Mouse (Mus musculus) G1E (cell line): Measurements from ENCODE around the gene Ccdc7a.

Experiments
- CTCF ChIP-seq: IDR thresholded peaks from 2 replicates; pipeline ENCODE4 v1.5.1; 2012; ENCODE audit warnings: low read depth, low read length, inconsistent platforms, mixed read lengths
- GATA1 ChIP-seq: IDR thresholded peaks from 2 replicates; pipeline ENCODE4 v1.6.1; 2012; ENCODE audit warnings: borderline replicate concordance, low read length, inconsistent platforms, mixed read lengths
- GATA2 ChIP-seq: IDR thresholded peaks from 2 replicates; pipeline ENCODE4 v1.6.1; 2012; ENCODE audit warnings: low read depth, low read length, inconsistent platforms, borderline replicate concordance
- POLR2AphosphoS5 ChIP-seq: IDR thresholded peaks from 2 replicates; pipeline ENCODE4 v1.6.1; 2012; ENCODE audit warnings: low read depth, low read length, inconsistent platforms; ENCODE audit not compliant: insufficient replicate concordance
- TAL1 ChIP-seq: conservative IDR thresholded peaks from 2 replicates; pipeline ENCODE4 v1.6.1; 2012; ENCODE audit warnings: low read depth, low read length, inconsistent platforms, mixed read lengths

- TF ChIP-seq CTCF, result no peak
- no peak for TF ChIP-seq TAL1
- no peak for TF ChIP-seq GATA1
- no peak for TF ChIP-seq GATA2
- TF ChIP-seq POLR2AphosphoS5, result no peak
These were observed 349.1 kb downstream of the Ccdc7a start for GRCm38 (mm10) chr8:128716184-128716583.
